Mouse (Mus musculus) CH12.LX (cell line): Measurements from ENCODE around the gene Gng8.

Experiments used
- CHD1 ChIP-seq: IDR thresholded peaks from 2 replicates; pipeline ENCODE4 v1.6.1; 2012; ENCODE audit warnings: low read depth, low read length, improper control_type of control experiment, inconsistent platforms
- CHD2 ChIP-seq: IDR thresholded peaks from 2 replicates; pipeline ENCODE4 v1.6.1; 2011; ENCODE audit warnings: low read length, improper control_type of control experiment
- EP300 ChIP-seq: IDR thresholded peaks from 2 replicates; pipeline ENCODE4 v1.6.1; 2011; ENCODE audit warnings: low read length, improper control_type of control experiment
- ETS1 ChIP-seq: conservative IDR thresholded peaks from 2 replicates; pipeline ENCODE4 v1.6.1; 2012; ENCODE audit warnings: low read depth, mild to moderate bottlenecking, inconsistent platforms, low read length, improper control_type of control experiment, moderate library complexity
- MAFK ChIP-seq: IDR thresholded peaks from 2 replicates; pipeline ENCODE4 v1.6.1; 2011; ENCODE audit warnings: low read length, improper control_type of control experiment; ENCODE audit not compliant: insufficient replicate concordance
- POLR2A ChIP-seq: IDR thresholded peaks from 2 replicates; pipeline ENCODE4 v1.6.1; 2011; ENCODE audit warnings: low read depth, mild to moderate bottlenecking, improper control_type of control experiment, low read length
- TBP ChIP-seq: conservative IDR thresholded peaks from 2 replicates; pipeline ENCODE4 v1.6.1; 2011; ENCODE audit warnings: low read depth, low read length, improper control_type of control experiment
- USF2 ChIP-seq: conservative IDR thresholded peaks from 2 replicates; pipeline ENCODE4 v1.6.1; 2011; ENCODE audit warnings: low read depth, low read length, improper control_type of control experiment

DNA sequence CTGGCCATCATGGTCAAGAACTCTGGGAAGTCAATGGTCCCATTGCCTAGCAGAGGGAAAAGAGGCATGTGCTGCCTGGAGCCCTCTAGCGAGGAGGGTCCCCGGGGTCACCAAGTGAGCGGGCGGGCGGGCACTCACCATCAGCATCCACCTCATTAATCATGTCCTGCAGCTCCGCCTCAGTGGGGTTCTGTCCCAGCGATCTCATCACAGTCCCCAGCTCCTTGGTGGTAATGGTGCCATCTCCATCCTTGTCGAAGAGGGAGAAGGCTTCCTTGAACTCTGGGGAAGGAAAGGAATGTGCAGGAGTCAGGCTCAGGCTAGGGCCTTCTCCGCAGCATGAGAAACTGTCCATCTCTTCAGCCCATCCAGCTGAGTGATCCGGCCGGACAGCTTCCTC lies 25.9 kb downstream of the Gng8 start:
- TF ChIP-seq POLR2A (no peak), TBP (no peak), CHD2 (no peak), EP300 (no peak), USF2 (no peak), CHD1 (no peak), MAFK (no peak), ETS1 (no peak)
